Mouse (Mus musculus) hematopoietic stem cell, adult 5-6 weeks (primary cell): Measurements from ENCODE around the gene Gstt4. TPM values are rescaled to one million over a fixed set of nuclear protein-coding genes. Genes with fewer than 3 reads are reported as not detected.
A peak's percentile ranks its signal among the peaks of the same experiment; 100 is the strongest.
"Not testable (repeated sequence)": the region's sequence is repeated elsewhere in the genome, so short reads cannot be mapped to it uniquely, and the experiment has no call there.

Experiments
- ATAC-seq, 2 experiments: fragments of 125-278 bp in 1 of 2; replicated peaks in 1 of 2; 2 replicates each; pipeline ENCODE4 v1.8.0; 2016 to 2017; ENCODE audit warnings: inconsistent platforms in 2 of 2, mild to moderate bottlenecking in 2 of 2, moderate number of reproducible peaks in 2 of 2, low read depth in 1 of 2, moderate TSS enrichment in 1 of 2; ENCODE audit not compliant: low FRiP score in 2 of 2, poor library complexity in 2 of 2, severe bottlenecking in 2 of 2, insufficient read depth in 1 of 2, low TSS enrichment in 1 of 2
- total RNA-seq: library from RNA; stranded (forward); fragments of 172-1452, 232-1000 nt; gene quantifications from 2 replicates; pipeline ENCODE4 v1.2.3, GENCODE M21; 2017

The Gstt4 gene
- total RNA-seq, 1 experiment from 2014 or later, result not detected

DNA sequence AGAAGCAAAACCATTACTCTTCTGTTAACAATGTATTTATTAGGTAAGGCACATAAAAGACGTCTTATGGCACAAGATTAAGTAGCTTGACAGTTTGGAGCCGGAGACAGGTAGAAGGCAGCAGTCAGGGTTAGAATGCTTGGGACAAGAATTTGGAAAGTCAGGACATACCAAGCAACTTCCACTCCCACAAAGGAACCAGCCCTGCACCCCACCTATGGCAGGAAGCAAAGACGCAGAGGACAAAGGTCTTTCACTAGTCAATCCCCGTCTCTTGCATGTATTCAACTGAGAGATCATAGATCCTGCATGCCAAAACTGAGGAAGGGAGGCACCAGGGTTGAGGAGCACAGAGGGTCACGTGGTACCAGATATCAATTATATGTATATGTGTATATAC, 48.2 kb downstream of the Gstt4 start:
- ATAC-seq, result no peak

DNA sequence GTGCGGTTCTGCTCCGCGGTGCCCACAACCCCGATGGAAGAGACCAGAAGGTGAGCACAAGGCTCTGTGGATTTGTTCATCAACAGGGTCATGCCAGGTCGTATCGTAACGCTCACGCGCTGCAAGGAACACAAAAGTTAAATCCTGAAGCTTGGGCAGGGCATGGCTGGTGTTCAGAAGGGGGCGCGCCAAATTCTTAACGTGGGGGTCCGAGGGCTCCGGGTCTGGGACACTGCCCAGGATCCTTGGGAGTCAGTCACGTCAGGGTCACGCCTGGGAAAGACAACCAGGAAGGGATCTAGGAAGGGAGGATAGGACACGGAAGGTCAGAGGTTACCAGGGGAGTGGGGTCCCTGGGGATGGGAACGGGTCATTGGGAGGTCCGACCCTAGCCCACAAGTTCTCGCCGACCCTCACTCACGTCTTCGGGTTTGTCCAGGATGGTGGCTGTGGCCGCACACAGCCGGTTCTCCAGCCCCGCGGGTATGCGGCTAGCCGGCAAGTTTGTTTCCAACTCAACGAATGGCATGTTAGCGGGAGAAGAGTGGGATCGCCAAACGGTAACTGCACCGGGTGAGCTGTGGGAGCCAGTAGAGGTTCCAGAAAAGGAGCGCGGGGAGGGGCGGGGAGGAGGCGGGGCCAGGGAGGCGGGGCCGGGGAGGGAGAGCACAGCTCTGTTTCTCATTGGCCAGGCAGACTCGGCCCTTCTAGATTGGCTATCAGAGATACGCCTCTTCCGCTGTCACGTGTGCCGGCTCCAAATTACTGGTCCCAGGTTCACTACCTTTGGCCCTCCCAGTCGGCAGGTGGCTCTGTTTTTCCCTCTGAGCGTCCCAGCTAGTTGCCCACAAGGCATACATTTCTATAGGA, 49.3 kb downstream of the Gstt4 start, which contains the start of gene Ddt:
Gene Ddt (minus strand): TSS at position 620 of the 870 bp plus-strand sequence.
- ATAC-seq, result peak; percentile 96 to 98

GRCm38 (mm10) chr10:75767756-75768155, 54.6 kb downstream of the Gstt4 start:
- not testable (repeated sequence) for ATAC-seq

- ATAC-seq, result no peak
Observed at GRCm38 (mm10) chr10:75766856-75767255, 55.5 kb downstream of the Gstt4 start.

Other genes with a start within 250 kb of the Gstt4 start
- 22.8 and 27.9 TPM in 2 replicates for gene Ggt5, start 233.2 kb downstream of the Gstt4 start, total RNA-seq
- 0.20 TPM in 1 of 2 replicates, not detected in the other for gene Susd2, start 178.5 kb downstream of the Gstt4 start, total RNA-seq
- 27.9 and 29.3 TPM in 2 replicates for gene Cabin1, start 58.2 kb downstream of the Gstt4 start, total RNA-seq
- gene Ddt, start 49.1 kb downstream of the Gstt4 start, total RNA-seq, result 44.2 and 44.6 TPM in 2 replicates
- not detected in 2 replicates for gene Gm20441, start 41.6 kb downstream of the Gstt4 start, total RNA-seq
- gene Gstt3, start 41.1 kb downstream of the Gstt4 start, total RNA-seq, result 12.2 and 12.6 TPM in 2 replicates
- 4.7 and 5.6 TPM in 2 replicates for gene Gstt1, start 24.0 kb downstream of the Gstt4 start, total RNA-seq
- gene Gstt2, start 14.9 kb upstream of the Gstt4 start, total RNA-seq, result 19.4 and 24.0 TPM in 2 replicates
- 339 and 626 TPM in 2 replicates for gene Mif, start 37.7 kb upstream of the Gstt4 start, total RNA-seq
- 1.8 and 4.2 TPM in 2 replicates for gene Derl3, start 70.9 kb upstream of the Gstt4 start, total RNA-seq
- 68.7 and 101 TPM in 2 replicates for gene Smarcb1, start 99.1 kb upstream of the Gstt4 start, total RNA-seq
- gene Chchd10, start 110.6 kb upstream of the Gstt4 start, total RNA-seq, result 12.6 and 52.1 TPM in 2 replicates
- gene Mmp11, start 114.0 kb upstream of the Gstt4 start, total RNA-seq, result 0.79 and 18.0 TPM in 2 replicates
- gene Gm867, start 118.1 kb upstream of the Gstt4 start, total RNA-seq, result not detected in 2 replicates
- gene Vpreb3, start 120.5 kb upstream of the Gstt4 start, total RNA-seq, result not detected in 2 replicates
- gene Gm5134, start 132.0 kb upstream of the Gstt4 start, total RNA-seq, result 0.15 and 1.3 TPM in 2 replicates
- gene Zfp280b, start 210.1 kb upstream of the Gstt4 start, total RNA-seq, result 5.6 and 8.6 TPM in 2 replicates